Mouse (Mus musculus) erythroblast, embryonic 14.5 days (primary cell): ENCODE measurements around the gene Zfp507.

Source experiments
- GATA1 ChIP-seq: IDR thresholded peaks from 2 replicates; pipeline ENCODE4 v1.6.1; 2012; ENCODE audit warnings: low read length, inconsistent platforms, mixed read lengths
- TAL1 ChIP-seq: IDR thresholded peaks from 3 replicates; pipeline ENCODE4 v1.6.1; 2012; ENCODE audit warnings: low read length, inconsistent platforms, mixed read lengths

DNA sequence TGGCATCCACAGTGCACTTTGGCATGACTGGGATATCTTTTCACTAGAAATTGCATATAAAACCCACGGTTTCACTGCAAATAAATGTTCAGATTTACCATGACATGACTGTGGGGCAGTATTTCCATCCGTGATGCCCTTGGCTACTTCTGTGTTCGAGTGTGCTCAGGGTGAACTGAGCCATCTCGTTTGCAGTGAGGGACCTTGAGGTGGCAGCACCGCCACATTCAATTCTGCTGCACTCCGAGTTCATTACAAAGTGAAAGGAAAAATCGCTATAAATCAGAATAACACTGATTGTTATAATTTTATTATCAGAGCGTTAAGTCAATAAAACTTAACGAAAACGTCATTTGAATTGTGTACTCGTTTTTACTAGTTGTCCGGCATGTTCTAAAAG is 21.1 kb upstream of the Zfp507 start:
- TF ChIP-seq TAL1: no peak
- no peak for TF ChIP-seq GATA1
